Mouse (Mus musculus): ENCODE data around the gene Pkd1l2.

Gene Pkd1l2

GRCm38 (mm10) chr8:116952428-116952827 lies 129.8 kb downstream of the Pkd1l2 start:
- no peak for DNase-seq

DNA sequence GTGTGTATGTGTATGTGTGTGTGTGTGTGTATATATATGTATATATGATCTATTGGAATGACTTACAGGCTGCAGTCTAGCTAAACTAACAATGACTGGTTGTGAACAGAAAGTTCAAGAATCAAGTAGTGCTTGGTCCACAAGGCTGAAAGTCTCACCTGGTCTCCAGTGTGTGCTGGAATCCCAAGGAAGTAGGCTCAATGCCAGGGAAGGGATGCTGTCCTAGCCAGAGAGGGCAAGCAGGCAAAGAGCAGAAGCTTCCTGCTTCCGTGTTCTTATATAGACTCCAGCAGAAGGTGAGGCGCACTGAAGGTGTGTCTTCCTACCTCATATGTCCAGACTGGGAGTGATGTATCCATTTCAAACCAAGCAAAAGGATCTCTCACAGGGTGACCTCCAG lies 130.5 kb downstream of the Pkd1l2 start:
- no peak for DNase-seq

DNA sequence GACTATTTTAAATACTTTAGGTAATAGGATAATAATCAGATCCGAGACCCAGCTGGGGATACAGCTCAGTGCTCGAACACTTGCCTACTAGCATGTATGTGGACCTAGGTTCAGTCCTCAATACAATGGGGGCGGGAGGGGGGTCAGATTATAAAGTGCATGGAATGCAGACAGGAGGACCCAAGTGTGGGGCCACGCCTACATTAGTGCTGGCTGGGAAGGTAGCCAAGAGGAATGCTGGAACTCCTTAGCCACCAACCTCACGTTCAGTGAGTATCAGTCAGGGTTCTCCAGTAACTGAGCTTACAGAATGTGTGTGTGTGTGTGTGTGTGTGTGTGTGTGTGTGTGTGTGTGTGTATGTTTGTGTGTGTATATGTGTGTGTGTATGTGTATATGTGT lies 130.9 kb downstream of the Pkd1l2 start:
- DNase-seq, result peak; percentile 44 to 60

DNA sequence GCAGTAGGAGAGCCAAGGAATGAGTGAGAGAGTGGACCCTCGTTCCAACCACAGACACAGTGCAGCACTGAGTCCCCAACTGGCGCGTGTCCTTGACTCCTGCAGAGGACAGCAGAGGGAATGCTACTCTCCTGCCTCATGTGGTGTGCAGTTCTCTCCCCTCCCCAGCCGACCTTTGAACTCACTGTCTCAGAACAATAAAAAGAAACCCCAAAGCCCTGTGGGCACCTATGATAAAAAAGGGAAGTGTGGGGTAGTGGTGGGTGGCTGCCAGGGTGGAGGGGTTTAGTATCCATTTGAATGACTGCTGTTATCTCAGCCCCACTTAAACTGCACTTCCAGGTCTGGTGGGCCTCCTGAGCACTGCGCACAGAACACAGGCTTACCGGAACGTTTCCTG lies 134.7 kb downstream of the Pkd1l2 start:
- no peak for DNase-seq

GRCm38 (mm10) chr8:116946851-116947250 lies 135.4 kb downstream of the Pkd1l2 start:
- peak in 1 of 2 experiments; percentile 57 for DNase-seq

GRCm38 (mm10) chr8:116946268-116946838 lies 135.9 kb downstream of the Pkd1l2 start:
- peak; percentile 36 to 47 for DNase-seq
